Mouse (Mus musculus): ENCODE data around the gene Lrrc55.
A peak's percentile ranks its signal among the peaks of the same experiment; 100 is the strongest.
"Not testable (repeated sequence)": the region's sequence is repeated elsewhere in the genome, so short reads cannot be mapped to it uniquely, and the experiment has no call there.

The Lrrc55 gene

GRCm38 (mm10) chr2:85196901-85197300 is at the start of gene Lrrc55:
Lrrc55 (minus strand) TSS chr2:85197197.
- no peak for DNase-seq (ENCODE audit: low spot score)

- peak; percentile 77 for DNase-seq (ENCODE audit: low spot score)
Observed at GRCm38 (mm10) chr2:85246506-85247082, 49.6 kb upstream of the Lrrc55 start.

- no peak for DNase-seq (ENCODE audit: low spot score)
Observed at GRCm38 (mm10) chr2:85245737-85246136, 48.7 kb upstream of the Lrrc55 start.

- DNase-seq (ENCODE audit: low spot score): no peak
Observed at GRCm38 (mm10) chr2:85238068-85238667, 41.2 kb upstream of the Lrrc55 start.

GRCm38 (mm10) chr2:85237231-85237630 is 40.2 kb upstream of the Lrrc55 start:
- not testable (repeated sequence) for DNase-seq (ENCODE audit: low spot score)

- DNase-seq (ENCODE audit: low spot score): no peak
Observed at GRCm38 (mm10) chr2:85230771-85231511, 33.9 kb upstream of the Lrrc55 start.

- no peak for DNase-seq (ENCODE audit: low spot score)
Observed at GRCm38 (mm10) chr2:85229606-85230005, 32.6 kb upstream of the Lrrc55 start.

GRCm38 (mm10) chr2:85227816-85228335 is 30.9 kb upstream of the Lrrc55 start:
- no peak for DNase-seq (ENCODE audit: low spot score)

- no peak for DNase-seq (ENCODE audit: low spot score)
Observed at GRCm38 (mm10) chr2:85224221-85225179, 27.5 kb upstream of the Lrrc55 start.

GRCm38 (mm10) chr2:85216606-85217005 is 19.6 kb upstream of the Lrrc55 start:
- no peak for DNase-seq (ENCODE audit: low spot score)

- no peak for DNase-seq (ENCODE audit: low spot score)
Observed at GRCm38 (mm10) chr2:85213746-85214145, 16.7 kb upstream of the Lrrc55 start.

GRCm38 (mm10) chr2:85209301-85209700 is 12.3 kb upstream of the Lrrc55 start:
- no peak for DNase-seq (ENCODE audit: low spot score)

GRCm38 (mm10) chr2:85205170-85205569 is 8.2 kb upstream of the Lrrc55 start:
- DNase-seq (ENCODE audit: low spot score): no peak

- no peak for DNase-seq (ENCODE audit: low spot score)
Observed at GRCm38 (mm10) chr2:85198011-85198965, 1.3 kb upstream of the Lrrc55 start.

- DNase-seq (ENCODE audit: low spot score): no peak
Observed at GRCm38 (mm10) chr2:85194566-85194965, 2.4 kb downstream of the Lrrc55 start.

- DNase-seq (ENCODE audit: low spot score): no peak
Observed at GRCm38 (mm10) chr2:85187582-85188151, 9.3 kb downstream of the Lrrc55 start.

- DNase-seq (ENCODE audit: low spot score): no peak
Observed at GRCm38 (mm10) chr2:85178139-85178800, 18.7 kb downstream of the Lrrc55 start.

- DNase-seq (ENCODE audit: low spot score): no peak
Observed at GRCm38 (mm10) chr2:85173545-85173944, 23.5 kb downstream of the Lrrc55 start.

GRCm38 (mm10) chr2:85172763-85173103 is 24.3 kb downstream of the Lrrc55 start:
- DNase-seq (ENCODE audit: low spot score): no peak
